Mouse (Mus musculus) erythroblast, embryonic 14.5 days (primary cell): Measurements from ENCODE around the gene Ddo.

Experiments used
- GATA1 ChIP-seq: IDR thresholded peaks from 2 replicates; pipeline ENCODE4 v1.6.1; 2012; ENCODE audit warnings: low read length, inconsistent platforms, mixed read lengths
- TAL1 ChIP-seq: IDR thresholded peaks from 3 replicates; pipeline ENCODE4 v1.6.1; 2012; ENCODE audit warnings: low read length, inconsistent platforms, mixed read lengths

DNA sequence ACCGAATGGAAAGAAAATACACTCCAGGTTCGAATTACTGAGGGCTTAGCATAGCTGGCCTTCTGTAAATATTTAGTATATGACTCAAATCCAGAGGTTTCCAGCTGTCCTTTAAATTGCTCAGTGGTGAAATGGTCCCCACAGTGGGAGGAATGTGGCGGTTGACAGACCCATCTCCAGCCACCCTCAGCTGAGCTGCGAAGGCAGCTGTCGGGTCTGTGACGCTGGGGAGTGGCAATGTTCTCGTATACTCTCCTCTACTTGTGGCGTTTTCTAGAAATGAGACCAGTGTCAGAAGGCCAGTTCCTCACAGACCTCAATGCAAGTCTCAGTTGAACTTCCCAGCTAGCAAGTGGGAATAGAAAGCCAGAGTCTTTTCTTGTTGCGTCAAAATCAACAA, 14.6 kb downstream of the Ddo start:
- TF ChIP-seq GATA1, result no peak
- TF ChIP-seq TAL1, result no peak
